Mouse (Mus musculus) stomach, postnatal 0 days (tissue): ENCODE data around the gene Rcan2.

Source experiments
- CTCF ChIP-seq: IDR thresholded peaks from 2 replicates; pipeline ENCODE4 v1.5.1; 2016; ENCODE audit warnings: antibody characterized with exemption, low read depth, mild to moderate bottlenecking, moderate library complexity
- EP300 ChIP-seq: optimal IDR thresholded peaks from 2 replicates; pipeline ENCODE3; 2016; ENCODE audit warnings: antibody characterized with exemption

DNA sequence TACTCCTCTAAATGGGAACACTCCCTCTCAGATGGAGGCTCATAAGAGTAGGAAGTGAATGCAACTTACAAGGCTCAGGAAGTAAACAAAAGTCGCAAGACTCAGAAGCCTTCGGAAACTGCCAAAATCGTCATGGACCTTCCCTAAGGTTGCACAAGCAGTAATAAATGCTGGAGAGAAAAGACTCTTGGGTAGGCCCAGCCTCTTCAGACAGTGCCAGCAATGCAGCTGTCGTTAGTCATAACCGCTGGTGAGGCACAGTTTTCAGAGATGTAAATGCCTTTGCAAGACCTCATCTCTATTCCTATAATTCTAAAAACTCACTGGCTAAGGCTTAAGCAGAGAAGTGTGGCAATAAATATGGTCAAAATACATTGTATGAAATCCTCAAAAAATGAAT, 12.9 kb upstream of the Rcan2 start:
- no peak for TF ChIP-seq CTCF
- TF ChIP-seq EP300: no peak
